Comparison of ENCODE assay signal across 15 mouse cellular contexts in genomic region chr14:62459541-62459940, GRCm38 (mm10). TPM values are rescaled to one million over a fixed set of nuclear protein-coding genes. Genes with fewer than 3 reads are reported as not detected.
DNase-seq lines count a peak whose midpoint lies in the region; ATAC-seq and TF ChIP-seq lines count a peak whose summit lies in the region.
"Had no signal": no experiment of that assay in that cellular context is flagged by ENCODE, and none has a peak within 500 bp of the region (broad histone marks: within the 10 kb centered on the region; RNA-seq: fewer than 3 reads in every experiment).

No protein-coding gene starts in this region.

- no peak overlapping the region for H3K9ac ChIP-seq in kidney, postnatal 0 days (ENCODE audit: low read depth, low read length)
- H3K9ac ChIP-seq: hindbrain, embryonic 12.5 days; neural tube, embryonic 12.5 days had no signal

- no peak for ATAC-seq in CD4-positive, CD25-positive, alpha-beta regulatory T cell, adult 4 months
- no peak for ATAC-seq in kidney, postnatal 0 days (replicated peaks; ENCODE audit: low FRiP score, low read depth)

- no peak for TF ChIP-seq POLR2A in testis, adult 2 months (IDR thresholded peaks at IDR 0.05; ENCODE audit: control insufficient read depth, low read depth, low read length)

- no peaks in the 10 kb centered on the region for H3K36me3 ChIP-seq in kidney, postnatal 0 days (ENCODE audit: insufficient read depth, low read length)
- H3K36me3 ChIP-seq in testis, adult 2 months (ENCODE audit: control insufficient read depth, insufficient read depth, low read length): no peaks in the 10 kb centered on the region
- H3K36me3 ChIP-seq: hindbrain, embryonic 12.5 days; neural tube, embryonic 12.5 days had no signal

- H3K27ac ChIP-seq in kidney, postnatal 0 days: no peak overlapping the region
- H3K27ac ChIP-seq in testis, adult 2 months (ENCODE audit: control insufficient read depth, insufficient read depth, low read depth, low read length): no peak overlapping the region
- H3K27ac ChIP-seq: hindbrain, embryonic 12.5 days; neural tube, embryonic 12.5 days had no signal

- H3K27me3 ChIP-seq in kidney, postnatal 0 days (ENCODE audit: insufficient read depth, low read length): no peaks in the 10 kb centered on the region
- no peaks in the 10 kb centered on the region for H3K27me3 ChIP-seq in testis, adult 2 months (ENCODE audit: control insufficient read depth, insufficient read depth, low read length)
- H3K27me3 ChIP-seq: neural tube, embryonic 12.5 days had no signal

- WGBS in kidney, postnatal 0 days: 57% methylated on average over 11 of the region's 11 CpGs

- DNase-seq in CD4-positive, CD25-positive, alpha-beta regulatory T cell, adult 2 months (ENCODE audit: low read depth, low spot score): peak; percentile 1
- peak; percentile 34 for DNase-seq in kidney, postnatal 0 days (ENCODE audit: low spot score)
- DNase-seq in kidney, adult 11 months: no peak
- no peak for DNase-seq in testis, postnatal 14 days (ENCODE audit: low spot score)
- DNase-seq in thymus, postnatal 4 days: peak; percentile 62
- DNase-seq in right cerebral cortex, adult 18-20 months: no peak
- DNase-seq: heart, adult 18-20 months; lung, adult 2 months had no signal

- H3K4me1 ChIP-seq in kidney, postnatal 0 days (replicated peaks; ENCODE audit: insufficient read depth, low read length): no peaks in the 10 kb centered on the region
- H3K4me1 ChIP-seq in testis, adult 2 months (ENCODE audit: control insufficient read depth, insufficient read depth, low read length): no peaks in the 10 kb centered on the region; the same call in 1 of the 2 replicates
- H3K4me1 ChIP-seq: neural tube, embryonic 12.5 days had no signal

- H3K9me3 ChIP-seq in kidney, postnatal 0 days (replicated peaks; ENCODE audit: low read length): no peaks in the 10 kb centered on the region
- H3K9me3 ChIP-seq: hindbrain, embryonic 12.5 days; neural tube, embryonic 12.5 days had no signal

- H3K4me2 ChIP-seq in kidney, postnatal 0 days (ENCODE audit: low read length): no peak overlapping the region
- H3K4me2 ChIP-seq: hindbrain, embryonic 12.5 days; midbrain, embryonic 11.5 days; neural tube, embryonic 12.5 days had no signal

- no peak overlapping the region for H3K4me3 ChIP-seq in kidney, postnatal 0 days (replicated peaks; ENCODE audit: low read depth, low read length)
- H3K4me3 ChIP-seq in testis, adult 2 months (ENCODE audit: control insufficient read depth, low read depth, low read length): no peak overlapping the region
- H3K4me3 ChIP-seq: hindbrain, embryonic 12.5 days; neural tube, embryonic 12.5 days had no signal

- peak; percentile 48; the same call in 1 of the 2 replicates for TF ChIP-seq CTCF in kidney, postnatal 0 days (IDR thresholded peaks at IDR 0.05; ENCODE audit: low read depth)
- peak; percentile 22; the same call in 1 of the 2 replicates for TF ChIP-seq CTCF in testis, adult 2 months (IDR thresholded peaks at IDR 0.05; ENCODE audit: control insufficient read depth, insufficient read depth, insufficient replicate concordance, low read depth, low read length)

RNA-seq across cellular contexts. Expression of gene Gucy1b2, which starts 3.5 kb away (rescaled TPM):
- not detected for polyA plus RNA-seq in CD4-positive, CD25-positive, alpha-beta regulatory T cell, adult 4 months (2017; shearing (Covaris generic))
- not detected in 2 replicates for polyA plus RNA-seq in kidney, postnatal 0 days (2015; fragmentation: Nextera tagmentation; extraction: Ambion mirVana)
- polyA plus RNA-seq in testis, adult 2 months (2012; rRNA removed): 0.10 and 0.12 TPM in 2 replicates
- polyA plus RNA-seq: large intestine, adult 2 months; lung, adult 2 months; stomach, embryonic 14.5 days had no signal

Comparison
In these comparisons a context has a peak if more than half of its experiments do, and no peak if none do; other contexts are left out.
1. DNase-seq: peak in CD4-positive, CD25-positive, alpha-beta regulatory T cell, adult 2 months (single experiment), kidney, postnatal 0 days (single experiment) and thymus, postnatal 4 days (single experiment); none in kidney, adult 11 months (single experiment), testis, postnatal 14 days (single experiment) and right cerebral cortex, adult 18-20 months (single experiment).